Mouse (Mus musculus) myocyte (in vitro differentiated cells): ENCODE data around the gene Pex10.

Source experiments
- CEBPB ChIP-seq: IDR thresholded peaks from 2 replicates; pipeline ENCODE4 v1.6.1; 2011; ENCODE audit warnings: mild to moderate bottlenecking, moderate library complexity; ENCODE audit not compliant: poor library complexity, insufficient read depth, severe bottlenecking
- E2F4 ChIP-seq: IDR thresholded peaks from one replicate; pipeline ENCODE4 v1.6.1; 2011; ENCODE audit warnings: mild to moderate bottlenecking, control low read depth, moderate library complexity; ENCODE audit not compliant: insufficient read depth
- MAX ChIP-seq: IDR thresholded peaks from one replicate; pipeline ENCODE4 v1.6.1; 2011; ENCODE audit warnings: low read depth, mild to moderate bottlenecking, control low read depth
- MYOD1 ChIP-seq, 3 experiments: IDR thresholded peaks; one replicate each; pipeline ENCODE4 v1.6.1; 2011; ENCODE audit warnings: control low read depth in 2 of 3, low read depth in 2 of 3, mild to moderate bottlenecking in 2 of 3, moderate library complexity in 1 of 3; ENCODE audit not compliant: insufficient read length in 2 of 3, control insufficient read depth in 1 of 3
- POLR2A ChIP-seq: IDR thresholded peaks from one replicate; pipeline ENCODE4 v1.6.1; 2011; ENCODE audit warnings: low read depth, mild to moderate bottlenecking, control low read depth, moderate library complexity; ENCODE audit not compliant: insufficient read length
- POLR2AphosphoS2 ChIP-seq: IDR thresholded peaks from one replicate; pipeline ENCODE4 v1.6.1; 2011; ENCODE audit warnings: low read depth, control low read depth; ENCODE audit not compliant: insufficient read length
- REST ChIP-seq: IDR thresholded peaks from one replicate; pipeline ENCODE4 v1.6.1; 2011; ENCODE audit warnings: mild to moderate bottlenecking, control low read depth, moderate library complexity; ENCODE audit not compliant: insufficient read depth, insufficient read length
- SRF ChIP-seq: IDR thresholded peaks from one replicate; pipeline ENCODE4 v1.6.1; 2011; ENCODE audit warnings: low read depth; ENCODE audit not compliant: control insufficient read depth, insufficient read length
- TCF12 ChIP-seq: IDR thresholded peaks from one replicate; pipeline ENCODE4 v1.6.1; 2011; ENCODE audit warnings: mild to moderate bottlenecking, control low read depth; ENCODE audit not compliant: poor library complexity, insufficient read depth, severe bottlenecking
- TCF3 ChIP-seq: IDR thresholded peaks from one replicate; pipeline ENCODE4 v1.6.1; 2011; ENCODE audit warnings: low read depth, control low read depth; ENCODE audit not compliant: insufficient read length
- USF1 ChIP-seq: IDR thresholded peaks from one replicate; pipeline ENCODE4 v1.6.1; 2011; ENCODE audit warnings: low read depth, mild to moderate bottlenecking, control low read depth, moderate library complexity

DNA sequence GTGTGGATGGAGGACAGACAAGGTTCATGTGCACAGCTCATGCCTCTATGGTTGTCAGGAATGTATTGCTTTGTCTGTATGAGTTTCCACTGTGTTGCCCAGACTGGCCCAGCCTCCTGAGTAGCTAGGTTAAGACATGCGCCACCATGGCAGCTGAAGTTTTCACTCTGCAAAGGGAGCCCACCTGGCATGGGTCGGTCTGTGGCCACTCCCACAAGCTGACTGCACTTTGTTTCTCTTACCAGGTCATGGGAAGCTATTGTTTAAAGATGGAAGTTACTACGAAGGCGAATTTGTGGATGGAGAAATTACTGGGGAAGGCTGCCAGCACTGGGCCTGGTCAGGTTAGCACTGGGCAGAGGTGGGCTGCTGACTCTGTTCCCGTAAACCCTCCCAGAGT, 22.4 kb downstream of the Pex10 start:
- TF ChIP-seq POLR2A: no peak
- TF ChIP-seq USF1: no peak
- TF ChIP-seq REST: no peak
- no peak for TF ChIP-seq TCF3
- TF ChIP-seq POLR2AphosphoS2: no peak
- no peak for TF ChIP-seq E2F4
- no peak for TF ChIP-seq MAX
- no peak for TF ChIP-seq CEBPB
- TF ChIP-seq TCF12: no peak
- TF ChIP-seq MYOD1 (IDR thresholded peaks at IDR 0.05; ENCODE audit: control insufficient read depth in 1 of 3, insufficient read length in 2 of 3, low read depth in 2 of 3): no peak
- TF ChIP-seq SRF: no peak
